Mouse (Mus musculus): Measurements from ENCODE around the gene Ackr4. TPM values are rescaled to one million over a fixed set of nuclear protein-coding genes. Genes with fewer than 3 reads are reported as not detected.

Gene Ackr4
- total and polyA plus RNA-seq, 2 experiments from 2014 or later: 6.7 to 18.8 TPM

- no peak overlapping the region for H3K27ac ChIP-seq (ENCODE audit: low read depth)
- no peak for TF ChIP-seq CTCF (IDR thresholded peaks at IDR 0.05; ENCODE audit: low read depth)
- no peak for TF ChIP-seq EP300 (IDR thresholded peaks at IDR 0.05; ENCODE audit: low read depth)
- no peak for ATAC-seq (ENCODE audit: insufficient read depth, low read depth)
- H3K36me3 ChIP-seq (replicated peaks; ENCODE audit: control insufficient read depth, insufficient read depth, low read length): 0 out of 2 replicates have a peak, but pooled peaks cover 4% of the 10 kb centered on the region
- no peak overlapping the region for H3K4me3 ChIP-seq (ENCODE audit: low read depth, low read length)
- H3K4me1 ChIP-seq (ENCODE audit: control insufficient read depth, insufficient read depth): no peaks in the 10 kb centered on the region
- H3K9me3 ChIP-seq (replicated peaks; ENCODE audit: control insufficient read depth, low read length): peaks cover 5% of the 10 kb centered on the region; the same call in 1 of the 2 replicates
- H3K9ac ChIP-seq (replicated peaks; ENCODE audit: low read depth, low read length): no peak overlapping the region
- H3K4me2 ChIP-seq (ENCODE audit: low read depth, low read length): no peak overlapping the region
- no peak for DNase-seq (ENCODE audit: low spot score)
- no peaks in the 10 kb centered on the region for H3K27me3 ChIP-seq (ENCODE audit: control insufficient read depth, insufficient read depth, low read length)
- 54% methylated on average over 9 of the region's 9 CpGs for WGBS
Observed at GRCm38 (mm10) chr9:104106930-104107329, 19.8 kb downstream of the Ackr4 start.

GRCm38 (mm10) chr9:104104986-104105385 is 21.7 kb downstream of the Ackr4 start:
- no peaks in the 10 kb centered on the region for H3K27me3 ChIP-seq (ENCODE audit: control insufficient read depth, insufficient read depth, low read length)
- TF ChIP-seq EP300 (IDR thresholded peaks at IDR 0.05; ENCODE audit: low read depth): no peak
- no peak for TF ChIP-seq CTCF (IDR thresholded peaks at IDR 0.05; ENCODE audit: low read depth)
- 76% methylated on average over 2 of the region's 2 CpGs for WGBS
- no peak for ATAC-seq (ENCODE audit: insufficient read depth, low read depth)
- no peak overlapping the region for H3K4me2 ChIP-seq (ENCODE audit: low read depth, low read length)
- no peak overlapping the region for H3K4me3 ChIP-seq (ENCODE audit: low read depth, low read length)
- H3K27ac ChIP-seq (ENCODE audit: low read depth): no peak overlapping the region
- no peak for DNase-seq (ENCODE audit: low spot score)
- H3K36me3 ChIP-seq (replicated peaks; ENCODE audit: control insufficient read depth, insufficient read depth, low read length): 0 out of 2 replicates have a peak, but pooled peaks cover 4% of the 10 kb centered on the region
- H3K9ac ChIP-seq (replicated peaks; ENCODE audit: low read depth, low read length): no peak overlapping the region
- H3K9me3 ChIP-seq (replicated peaks; ENCODE audit: control insufficient read depth, low read length): no peaks in the 10 kb centered on the region
- H3K4me1 ChIP-seq (ENCODE audit: control insufficient read depth, insufficient read depth): no peaks in the 10 kb centered on the region

GRCm38 (mm10) chr9:104102901-104103300 is 23.8 kb downstream of the Ackr4 start:
- no peak overlapping the region for H3K27ac ChIP-seq (ENCODE audit: low read depth)
- 70% methylated on average over 2 of the region's 2 CpGs for WGBS
- TF ChIP-seq CTCF (IDR thresholded peaks at IDR 0.05; ENCODE audit: low read depth): no peak
- TF ChIP-seq EP300 (IDR thresholded peaks at IDR 0.05; ENCODE audit: low read depth): no peak
- H3K27me3 ChIP-seq (ENCODE audit: control insufficient read depth, insufficient read depth, low read length): no peaks in the 10 kb centered on the region
- H3K4me2 ChIP-seq (ENCODE audit: low read depth, low read length): no peak overlapping the region
- H3K4me1 ChIP-seq (ENCODE audit: control insufficient read depth, insufficient read depth): no peaks in the 10 kb centered on the region
- no peak for ATAC-seq (ENCODE audit: insufficient read depth, low read depth)
- no peak overlapping the region for H3K4me3 ChIP-seq (ENCODE audit: low read depth, low read length)
- DNase-seq (ENCODE audit: low spot score): no peak
- no peak overlapping the region for H3K9ac ChIP-seq (replicated peaks; ENCODE audit: low read depth, low read length)
- H3K9me3 ChIP-seq (replicated peaks; ENCODE audit: control insufficient read depth, low read length): no peaks in the 10 kb centered on the region
- 0 out of 2 replicates have a peak, but pooled peaks cover 9% of the 10 kb centered on the region for H3K36me3 ChIP-seq (replicated peaks; ENCODE audit: control insufficient read depth, insufficient read depth, low read length)

- peaks cover 10% of the 10 kb centered on the region for H3K36me3 ChIP-seq (replicated peaks; ENCODE audit: control insufficient read depth, insufficient read depth, low read length)
- DNase-seq (ENCODE audit: low spot score): peak; percentile 43
- 19% methylated on average over 6 of the region's 6 CpGs for WGBS
- TF ChIP-seq CTCF (IDR thresholded peaks at IDR 0.05; ENCODE audit: low read depth): no peak
- TF ChIP-seq EP300 (IDR thresholded peaks at IDR 0.05; ENCODE audit: low read depth): no peak
- no peaks in the 10 kb centered on the region for H3K27me3 ChIP-seq (ENCODE audit: control insufficient read depth, insufficient read depth, low read length)
- ATAC-seq (ENCODE audit: insufficient read depth, low read depth): peak; percentile 51; the same call in 1 of the 2 replicates
- no peak overlapping the region for H3K4me3 ChIP-seq (ENCODE audit: low read depth, low read length)
- no peak overlapping the region for H3K9ac ChIP-seq (replicated peaks; ENCODE audit: low read depth, low read length)
- H3K27ac ChIP-seq (ENCODE audit: low read depth): no peak overlapping the region
- H3K9me3 ChIP-seq (replicated peaks; ENCODE audit: control insufficient read depth, low read length): no peaks in the 10 kb centered on the region
- H3K4me1 ChIP-seq (ENCODE audit: control insufficient read depth, insufficient read depth): no peaks in the 10 kb centered on the region
- H3K4me2 ChIP-seq (ENCODE audit: low read depth, low read length): peak overlapping the region; percentile 27; the same call in 1 of the 2 replicates
Observed at GRCm38 (mm10) chr9:104102301-104102700, 24.4 kb downstream of the Ackr4 start.

- H3K4me3 ChIP-seq (ENCODE audit: low read depth, low read length): no peak overlapping the region
- H3K27ac ChIP-seq (ENCODE audit: low read depth): no peak overlapping the region
- DNase-seq (ENCODE audit: low spot score) (no peak), ATAC-seq (ENCODE audit: insufficient read depth, low read depth) (no peak)
- WGBS: 67% methylated on average over 3 of the region's 3 CpGs
- H3K36me3 ChIP-seq (replicated peaks; ENCODE audit: control insufficient read depth, insufficient read depth, low read length): peaks cover 18% of the 10 kb centered on the region
- H3K4me1 ChIP-seq (ENCODE audit: control insufficient read depth, insufficient read depth): no peaks in the 10 kb centered on the region
- no peaks in the 10 kb centered on the region for H3K27me3 ChIP-seq (ENCODE audit: control insufficient read depth, insufficient read depth, low read length)
- H3K9me3 ChIP-seq (replicated peaks; ENCODE audit: control insufficient read depth, low read length): no peaks in the 10 kb centered on the region
- no peak overlapping the region for H3K9ac ChIP-seq (replicated peaks; ENCODE audit: low read depth, low read length)
- peak overlapping the region; percentile 35; the same call in 1 of the 2 replicates for H3K4me2 ChIP-seq (ENCODE audit: low read depth, low read length)
- TF ChIP-seq EP300 (IDR thresholded peaks at IDR 0.05; ENCODE audit: low read depth) (no peak), CTCF (IDR thresholded peaks at IDR 0.05; ENCODE audit: low read depth) (no peak)
Observed at GRCm38 (mm10) chr9:104101458-104101857, 25.3 kb downstream of the Ackr4 start.

- DNase-seq (ENCODE audit: low spot score) (no peak), ATAC-seq (ENCODE audit: insufficient read depth, low read depth) (no peak)
- H3K9ac ChIP-seq (replicated peaks; ENCODE audit: low read depth, low read length): no peak overlapping the region
- no peaks in the 10 kb centered on the region for H3K27me3 ChIP-seq (ENCODE audit: control insufficient read depth, insufficient read depth, low read length)
- H3K4me1 ChIP-seq (ENCODE audit: control insufficient read depth, insufficient read depth): no peaks in the 10 kb centered on the region
- WGBS: 52% methylated on average over 7 of the region's 7 CpGs
- TF ChIP-seq CTCF (IDR thresholded peaks at IDR 0.05; ENCODE audit: low read depth) (no peak), EP300 (IDR thresholded peaks at IDR 0.05; ENCODE audit: low read depth) (no peak)
- 0 out of 2 replicates have a peak overlapping the region, but pooled peaks have one; percentile 16 for H3K27ac ChIP-seq (ENCODE audit: low read depth)
- peaks cover 22% of the 10 kb centered on the region for H3K36me3 ChIP-seq (replicated peaks; ENCODE audit: control insufficient read depth, insufficient read depth, low read length)
- peak overlapping the region; percentile 35 for H3K4me2 ChIP-seq (ENCODE audit: low read depth, low read length)
- no peaks in the 10 kb centered on the region for H3K9me3 ChIP-seq (replicated peaks; ENCODE audit: control insufficient read depth, low read length)
- 0 out of 2 replicates have a peak overlapping the region, but pooled peaks have one; percentile 1 for H3K4me3 ChIP-seq (ENCODE audit: low read depth, low read length)
Observed at GRCm38 (mm10) chr9:104100822-104101221, 25.9 kb downstream of the Ackr4 start.

All from heart, postnatal 0 days (tissue).